Mouse (Mus musculus) ES-Bruce4 (cell line): Measurements from ENCODE around the gene Mesp2.

Experiments used
- CTCF ChIP-seq: IDR thresholded peaks from one replicate; pipeline ENCODE4 v1.8.1; 2011; ENCODE audit warnings: low read depth, low read length
- POLR2A ChIP-seq: IDR thresholded peaks from one replicate; pipeline ENCODE4 v1.8.1; 2011; ENCODE audit warnings: low read length; ENCODE audit not compliant: insufficient read depth

DNA sequence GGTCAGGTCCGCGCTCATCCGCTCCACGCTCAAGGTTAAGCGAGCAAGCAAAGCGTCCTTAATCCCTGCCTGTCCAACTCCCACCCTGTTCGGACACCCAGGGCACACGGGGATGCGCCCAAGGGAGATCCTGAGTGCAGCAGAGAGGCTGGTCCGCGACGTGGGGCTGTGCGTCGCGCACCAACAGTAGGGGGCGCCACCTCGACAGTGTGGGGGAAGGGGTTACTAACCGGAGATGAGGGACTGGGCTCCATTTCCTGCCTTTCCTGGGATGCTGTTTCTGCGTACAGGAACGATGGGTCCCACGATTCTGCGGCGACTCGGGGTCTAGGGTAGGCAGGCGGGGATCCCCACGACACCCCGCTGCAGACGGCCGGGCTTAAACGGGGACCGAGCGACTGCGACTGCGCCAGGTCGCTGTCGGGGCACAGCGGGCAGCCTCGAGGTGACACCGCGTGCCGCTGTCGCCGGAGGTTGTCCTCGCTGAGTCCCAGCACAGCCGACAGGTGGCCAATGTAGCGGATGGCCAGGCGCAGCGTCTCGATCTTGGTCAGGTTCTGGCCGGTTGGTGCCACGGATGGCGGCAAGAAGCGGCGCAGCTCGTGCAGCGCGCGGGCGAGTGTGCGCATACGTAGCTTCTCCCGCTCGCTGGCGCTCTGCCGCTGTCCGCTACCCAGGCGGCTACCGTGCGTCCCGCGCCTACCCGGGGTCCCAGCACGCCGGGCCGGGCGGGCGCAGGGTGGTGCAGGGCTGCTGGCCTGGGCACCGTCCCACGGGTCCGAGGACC is 17.7 kb upstream of the Mesp2 start:
- TF ChIP-seq CTCF (peak; percentile 79), POLR2A (no peak)
